Mouse (Mus musculus): Measurements from ENCODE around the gene Dach1. TPM values are rescaled to one million over a fixed set of nuclear protein-coding genes. Genes with fewer than 3 reads are reported as not detected.

Dach1 gene
- polyA plus RNA-seq, 1 experiment = 3.0 TPM

- Histone ChIP-seq H3K27ac (ENCODE audit: insufficient read depth, low read length) (no peak overlapping the region), H3K4me3 (ENCODE audit: insufficient read depth, low read length) (no peak overlapping the region), H3K4me1 (ENCODE audit: control insufficient read depth, insufficient read depth, low read length) (no peaks in the 10 kb centered on the region)
- no peak for TF ChIP-seq POLR2A (IDR thresholded peaks at IDR 0.05; ENCODE audit: extremely low read depth, insufficient read depth, low read length)
- TF ChIP-seq CTCF (IDR thresholded peaks at IDR 0.05; ENCODE audit: extremely low read depth, insufficient read depth, low read length) = no peak
These were observed 321.9 kb downstream of the Dach1 start for GRCm38 (mm10) chr14:97847641-97848040.

- Histone ChIP-seq H3K4me3 (ENCODE audit: insufficient read depth, low read length) (no peak overlapping the region), H3K27ac (ENCODE audit: insufficient read depth, low read length) (no peak overlapping the region), H3K4me1 (ENCODE audit: control insufficient read depth, insufficient read depth, low read length) (no peaks in the 10 kb centered on the region)
- TF ChIP-seq CTCF (IDR thresholded peaks at IDR 0.05; ENCODE audit: extremely low read depth, insufficient read depth, low read length) = no peak
- TF ChIP-seq POLR2A (IDR thresholded peaks at IDR 0.05; ENCODE audit: extremely low read depth, insufficient read depth, low read length) = no peak
These were observed 330.3 kb downstream of the Dach1 start for GRCm38 (mm10) chr14:97839275-97839674.

DNA sequence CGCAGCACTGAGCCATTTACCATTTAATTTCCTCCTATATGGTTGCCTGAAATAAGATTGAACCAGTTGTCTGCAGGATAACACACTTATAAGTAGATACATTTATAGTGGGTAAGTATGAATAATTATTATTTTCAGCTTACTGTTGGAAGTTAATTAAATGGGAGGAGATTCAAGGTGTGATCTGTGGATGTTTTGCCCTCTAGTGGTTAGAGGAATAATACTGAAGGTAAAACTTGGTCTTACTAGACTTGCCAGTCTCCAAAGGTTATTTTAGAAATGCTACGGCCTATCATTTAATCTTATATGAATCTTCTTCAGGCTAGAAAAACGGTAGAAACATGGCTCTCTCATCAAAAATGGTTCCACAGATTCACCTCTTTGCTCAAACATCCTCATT is 339.7 kb downstream of the Dach1 start:
- Histone ChIP-seq H3K4me3 (ENCODE audit: insufficient read depth, low read length) (no peak overlapping the region), H3K27ac (ENCODE audit: insufficient read depth, low read length) (no peak overlapping the region), H3K4me1 (ENCODE audit: control insufficient read depth, insufficient read depth, low read length) (no peaks in the 10 kb centered on the region)
- no peak for TF ChIP-seq CTCF (IDR thresholded peaks at IDR 0.05; ENCODE audit: extremely low read depth, insufficient read depth, low read length)

DNA sequence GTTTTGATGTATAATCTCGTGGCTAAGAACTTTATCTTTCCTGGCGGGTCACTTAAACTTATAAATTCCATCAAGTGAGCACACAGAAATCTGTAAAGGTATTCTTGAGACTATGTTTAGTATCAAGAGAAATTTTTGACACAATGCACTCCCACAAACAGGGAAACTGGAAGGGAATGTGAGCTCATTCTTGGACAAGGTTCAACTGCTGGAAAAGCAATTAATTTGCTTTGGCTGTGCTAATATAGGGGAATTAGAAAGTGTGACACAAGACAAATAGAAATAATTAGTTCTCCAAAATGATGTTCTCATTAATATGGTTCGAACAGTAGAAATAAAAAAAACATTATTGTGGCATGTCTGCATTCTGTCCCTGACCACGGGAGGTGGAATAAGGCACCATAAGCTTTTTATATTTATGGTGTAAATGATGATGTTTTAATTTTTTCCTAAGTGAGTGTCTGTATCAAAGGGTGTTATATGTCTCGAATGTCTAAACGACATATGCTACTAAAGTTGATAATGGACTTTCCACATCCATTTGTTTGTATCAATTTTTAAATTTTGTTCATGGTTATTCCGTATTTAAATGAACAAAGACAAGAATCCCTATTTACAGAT is 354.9 kb downstream of the Dach1 start:
- Histone ChIP-seq H3K4me1 (ENCODE audit: control insufficient read depth, insufficient read depth, low read length) (no peaks in the 10 kb centered on the region), H3K27ac (ENCODE audit: insufficient read depth, low read length) (no peak overlapping the region), H3K4me3 (ENCODE audit: insufficient read depth, low read length) (no peak overlapping the region)
- TF ChIP-seq CTCF (IDR thresholded peaks at IDR 0.05; ENCODE audit: extremely low read depth, insufficient read depth, low read length) (no peak), POLR2A (IDR thresholded peaks at IDR 0.05; ENCODE audit: extremely low read depth, insufficient read depth, low read length) (no peak)

- Histone ChIP-seq H3K4me1 (ENCODE audit: control insufficient read depth, insufficient read depth, low read length) (no peaks in the 10 kb centered on the region), H3K4me3 (ENCODE audit: insufficient read depth, low read length) (no peak overlapping the region), H3K27ac (ENCODE audit: insufficient read depth, low read length) (no peak overlapping the region)
- TF ChIP-seq POLR2A (IDR thresholded peaks at IDR 0.05; ENCODE audit: extremely low read depth, insufficient read depth, low read length) (no peak), CTCF (IDR thresholded peaks at IDR 0.05; ENCODE audit: extremely low read depth, insufficient read depth, low read length) (no peak)
These were observed 356.0 kb downstream of the Dach1 start for GRCm38 (mm10) chr14:97813557-97813956.

DNA sequence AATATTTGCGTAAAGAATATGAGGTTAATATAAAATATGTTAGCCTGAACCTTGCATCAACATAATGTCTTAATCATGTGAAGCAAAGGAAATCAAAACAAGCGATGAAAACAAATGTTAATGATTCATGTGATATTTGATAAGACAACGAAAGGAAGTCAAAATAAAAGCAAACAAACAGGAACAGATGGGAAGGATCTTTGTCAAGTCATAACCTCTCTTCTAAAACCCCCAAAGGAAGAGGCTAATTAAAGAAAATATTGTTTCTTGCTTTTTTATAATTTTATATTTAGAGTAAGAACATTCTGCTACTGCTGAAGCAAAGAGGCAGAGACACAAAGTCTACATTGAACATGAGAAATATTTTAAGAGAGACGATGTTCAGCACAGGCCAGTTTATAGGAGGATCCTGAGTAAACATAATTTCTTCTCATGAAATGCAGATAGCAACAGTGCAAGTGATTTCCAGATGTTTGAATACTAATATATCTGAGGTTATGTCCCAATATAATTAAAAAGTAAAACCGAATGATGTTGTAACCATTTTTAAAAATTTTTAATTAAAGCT is 374.1 kb downstream of the Dach1 start:
- TF ChIP-seq POLR2A (IDR thresholded peaks at IDR 0.05; ENCODE audit: extremely low read depth, insufficient read depth, low read length) (no peak), CTCF (IDR thresholded peaks at IDR 0.05; ENCODE audit: extremely low read depth, insufficient read depth, low read length) (no peak)
- Histone ChIP-seq H3K4me1 (ENCODE audit: control insufficient read depth, insufficient read depth, low read length) (no peaks in the 10 kb centered on the region), H3K4me3 (ENCODE audit: insufficient read depth, low read length) (no peak overlapping the region), H3K27ac (ENCODE audit: insufficient read depth, low read length) (no peak overlapping the region)

- TF ChIP-seq CTCF (IDR thresholded peaks at IDR 0.05; ENCODE audit: extremely low read depth, insufficient read depth, low read length) = no peak
- no peak for TF ChIP-seq POLR2A (IDR thresholded peaks at IDR 0.05; ENCODE audit: extremely low read depth, insufficient read depth, low read length)
- H3K27ac ChIP-seq (ENCODE audit: insufficient read depth, low read length) = no peak overlapping the region
- H3K4me3 ChIP-seq (ENCODE audit: insufficient read depth, low read length) = no peak overlapping the region
- H3K4me1 ChIP-seq (ENCODE audit: control insufficient read depth, insufficient read depth, low read length) = no peaks in the 10 kb centered on the region
These were observed 395.3 kb downstream of the Dach1 start for GRCm38 (mm10) chr14:97774135-97774767.

DNA sequence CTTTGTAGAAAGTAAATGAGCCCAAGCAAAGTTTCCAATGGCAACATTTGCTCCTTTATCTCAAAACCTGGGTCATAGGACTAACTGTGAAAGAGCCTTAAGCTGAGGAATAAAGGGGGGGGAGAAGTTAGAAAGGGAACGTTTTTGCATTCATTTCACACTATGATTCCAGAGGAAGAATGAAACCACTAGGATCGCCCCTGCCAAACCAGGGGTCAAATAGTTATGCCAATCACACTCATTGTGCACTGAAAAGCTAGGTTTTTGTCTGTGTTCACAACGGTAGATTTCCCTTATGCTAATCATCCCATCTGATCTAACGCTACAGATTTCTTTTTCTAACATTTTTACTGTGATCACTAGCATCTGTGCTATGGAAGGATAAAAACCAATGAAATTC is 415.2 kb downstream of the Dach1 start:
- TF ChIP-seq CTCF (IDR thresholded peaks at IDR 0.05; ENCODE audit: extremely low read depth, insufficient read depth, low read length) = no peak
- no peak for TF ChIP-seq POLR2A (IDR thresholded peaks at IDR 0.05; ENCODE audit: extremely low read depth, insufficient read depth, low read length)

GRCm38 (mm10) chr14:97753973-97754372 is 415.6 kb downstream of the Dach1 start:
- no peaks in the 10 kb centered on the region for H3K4me1 ChIP-seq (ENCODE audit: control insufficient read depth, insufficient read depth, low read length)
- H3K27ac ChIP-seq (ENCODE audit: insufficient read depth, low read length) = no peak overlapping the region
- no peak overlapping the region for H3K4me3 ChIP-seq (ENCODE audit: insufficient read depth, low read length)
- no peak for TF ChIP-seq POLR2A (IDR thresholded peaks at IDR 0.05; ENCODE audit: extremely low read depth, insufficient read depth, low read length)
- TF ChIP-seq CTCF (IDR thresholded peaks at IDR 0.05; ENCODE audit: extremely low read depth, insufficient read depth, low read length) = no peak

More for the DNA sequence above, 415.2 kb downstream of the Dach1 start:
- H3K4me3 ChIP-seq (ENCODE audit: insufficient read depth, low read length) = no peak overlapping the region
- H3K4me1 ChIP-seq (ENCODE audit: control insufficient read depth, insufficient read depth, low read length) = no peaks in the 10 kb centered on the region
- H3K27ac ChIP-seq (ENCODE audit: insufficient read depth, low read length) = no peak overlapping the region

DNA sequence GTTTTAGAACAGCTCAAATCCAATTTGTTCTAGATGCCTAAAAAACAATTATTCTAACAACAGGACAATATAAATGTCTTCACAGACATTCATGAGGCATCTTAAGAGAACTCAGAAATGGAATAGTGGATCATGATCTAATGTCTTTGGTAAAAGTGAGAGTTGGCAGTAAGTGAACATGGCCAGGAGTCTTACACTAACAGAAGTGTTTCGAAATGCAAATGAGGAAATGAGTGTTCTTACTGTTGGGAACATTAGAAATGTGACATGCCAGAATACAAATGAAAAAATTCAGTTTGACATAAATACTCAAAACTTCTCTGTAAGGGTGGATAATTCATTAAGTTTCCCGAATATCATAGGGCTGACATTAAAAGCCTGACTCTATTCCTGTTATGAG is 426.3 kb downstream of the Dach1 start:
- H3K27ac ChIP-seq (ENCODE audit: insufficient read depth, low read length) = no peak overlapping the region
- H3K4me1 ChIP-seq (ENCODE audit: control insufficient read depth, insufficient read depth, low read length) = no peaks in the 10 kb centered on the region
- TF ChIP-seq POLR2A (IDR thresholded peaks at IDR 0.05; ENCODE audit: extremely low read depth, insufficient read depth, low read length) (no peak), CTCF (IDR thresholded peaks at IDR 0.05; ENCODE audit: extremely low read depth, insufficient read depth, low read length) (no peak)
- H3K4me3 ChIP-seq (ENCODE audit: insufficient read depth, low read length) = no peak overlapping the region
